Mouse (Mus musculus) stomach, postnatal 0 days (tissue): ENCODE measurements around the gene Prkd3. TPM values are rescaled to one million over a fixed set of nuclear protein-coding genes. Genes with fewer than 3 reads are reported as not detected.

ENCODE experiments used
- ATAC-seq: fragments of 200-750 bp; cut with Nextera tagmentation; 2 replicates; pipeline ENCODE4 v1.8.0; 2017; ENCODE audit not compliant: low FRiP score, low TSS enrichment
- DNase-seq: peaks from one replicate; pipeline ENCODE4 v3.0.0-alpha.2; 2016; ENCODE audit warnings: low spot score
- H3K27ac ChIP-seq: fragments of 300-500 bp; sonication (generic); replicated peaks from 2 replicates; pipeline ENCODE4 v1.5.1; 2014; ENCODE audit warnings: mild to moderate bottlenecking, control low read depth
- H3K27me3 ChIP-seq: fragments of 300-500 bp; sonication (generic); 2 replicates; pipeline ENCODE4 v1.6.1; 2014; ENCODE audit warnings: low read length; ENCODE audit not compliant: control insufficient read depth, insufficient read depth
- H3K36me3 ChIP-seq: fragments of 300-500 bp; sonication (generic); 2 replicates; pipeline ENCODE4 v1.6.1; 2014; ENCODE audit warnings: low read length, mixed read lengths; ENCODE audit not compliant: control insufficient read depth, insufficient read depth
- H3K4me1 ChIP-seq: fragments of 300-500 bp; sonication (generic); replicated peaks from 2 replicates; pipeline ENCODE4 v1.6.1; 2014; ENCODE audit warnings: antibody characterized with exemption; ENCODE audit not compliant: control insufficient read depth, insufficient read depth
- H3K4me2 ChIP-seq: fragments of 300-500 bp; sonication (generic); replicated peaks from 2 replicates; pipeline ENCODE4 v1.6.1; 2014; ENCODE audit warnings: low read depth, mild to moderate bottlenecking, control low read depth, moderate library complexity
- H3K4me3 ChIP-seq: fragments of 300-500 bp; sonication (generic); 2 replicates; pipeline ENCODE4 v1.5.1; 2014; ENCODE audit warnings: low read depth, low read length, control low read depth
- H3K9ac ChIP-seq: fragments of 300-500 bp; sonication (generic); 2 replicates; pipeline ENCODE4 v1.6.1; 2014; ENCODE audit warnings: mild to moderate bottlenecking, low read length, control low read depth, mixed read lengths
- H3K9me3 ChIP-seq: fragments of 300-500 bp; sonication (generic); 2 replicates; pipeline ENCODE4 v1.6.1; 2016; ENCODE audit warnings: low read length; ENCODE audit not compliant: control insufficient read depth
- CTCF ChIP-seq: IDR thresholded peaks from 2 replicates; pipeline ENCODE4 v1.5.1; 2016; ENCODE audit warnings: antibody characterized with exemption, low read depth, mild to moderate bottlenecking, moderate library complexity
- EP300 ChIP-seq: optimal IDR thresholded peaks from 2 replicates; pipeline ENCODE3; 2016; ENCODE audit warnings: antibody characterized with exemption
- WGBS: fragments of 180-500 bp; shearing (Covaris S2); extraction: QIAGEN DNeasy Blood & Tissue Kit; methylation state at CpG from one replicate; pipeline ENCODE4 v1.1.7; 2014; 5-methylcytosine and 5-hydroxymethylcytosine counted together
- polyA plus RNA-seq: library from polyadenylated mRNA; unstranded; fragments of >200 nt; fragmentation: Nextera tagmentation; extraction: Ambion mirVana; gene quantifications from 2 replicates; pipeline ENCODE4 v1.2.1, GENCODE M21; 2015

Gene Prkd3
- polyA plus RNA-seq, 1 experiment from 2014 or later = 11.4 TPM

DNA sequence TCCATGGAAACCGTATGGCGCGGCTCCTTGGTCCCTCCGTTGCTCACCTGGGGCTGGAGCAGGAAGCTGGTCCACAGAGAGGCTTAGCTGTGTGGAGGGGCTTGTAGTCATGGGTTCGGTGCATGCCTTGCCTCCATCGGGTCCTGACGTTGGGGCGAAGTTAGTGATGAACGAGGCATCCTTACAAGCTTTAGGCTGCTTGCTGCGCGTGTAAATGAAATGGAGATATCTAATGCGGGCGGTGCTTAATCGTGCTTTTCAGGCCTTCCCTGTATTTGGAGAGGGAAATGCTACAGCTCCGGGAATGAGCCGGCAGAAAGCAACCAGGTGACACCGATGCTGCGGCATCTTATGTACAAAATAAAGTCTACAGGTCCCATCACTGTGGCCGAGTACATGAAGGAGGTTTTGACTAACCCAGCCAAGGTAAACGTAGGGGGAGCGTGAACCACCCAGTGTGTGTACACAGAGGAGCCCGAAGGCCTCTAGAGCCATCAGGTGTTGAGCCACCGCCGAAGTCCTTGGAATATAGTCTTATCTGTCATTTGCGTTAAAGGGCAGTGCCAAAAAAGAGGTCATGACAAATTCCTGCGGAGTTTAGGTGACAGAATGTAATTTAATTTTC, 83.3 kb downstream of the Prkd3 start:
- DNase-seq (no peak), ATAC-seq (peak; percentile 23; the same call in 1 of the 2 replicates)
- Histone ChIP-seq H3K36me3 (0 out of 2 replicates have a peak, but pooled peaks cover 2% of the 10 kb centered on the region), H3K4me1 (no peaks in the 10 kb centered on the region), H3K4me3 (peak overlapping the region; percentile 84), H3K9me3 (no peaks in the 10 kb centered on the region), H3K9ac (peak overlapping the region; percentile 82), H3K27me3 (no peaks in the 10 kb centered on the region), H3K27ac (peak overlapping the region; percentile 63; the same call in 1 of the 2 replicates), H3K4me2 (peak overlapping the region; percentile 87)
- TF ChIP-seq CTCF = no peak
- TF ChIP-seq EP300 = no peak
- WGBS = 5% methylated on average over 26 of the region's 26 CpGs

DNA sequence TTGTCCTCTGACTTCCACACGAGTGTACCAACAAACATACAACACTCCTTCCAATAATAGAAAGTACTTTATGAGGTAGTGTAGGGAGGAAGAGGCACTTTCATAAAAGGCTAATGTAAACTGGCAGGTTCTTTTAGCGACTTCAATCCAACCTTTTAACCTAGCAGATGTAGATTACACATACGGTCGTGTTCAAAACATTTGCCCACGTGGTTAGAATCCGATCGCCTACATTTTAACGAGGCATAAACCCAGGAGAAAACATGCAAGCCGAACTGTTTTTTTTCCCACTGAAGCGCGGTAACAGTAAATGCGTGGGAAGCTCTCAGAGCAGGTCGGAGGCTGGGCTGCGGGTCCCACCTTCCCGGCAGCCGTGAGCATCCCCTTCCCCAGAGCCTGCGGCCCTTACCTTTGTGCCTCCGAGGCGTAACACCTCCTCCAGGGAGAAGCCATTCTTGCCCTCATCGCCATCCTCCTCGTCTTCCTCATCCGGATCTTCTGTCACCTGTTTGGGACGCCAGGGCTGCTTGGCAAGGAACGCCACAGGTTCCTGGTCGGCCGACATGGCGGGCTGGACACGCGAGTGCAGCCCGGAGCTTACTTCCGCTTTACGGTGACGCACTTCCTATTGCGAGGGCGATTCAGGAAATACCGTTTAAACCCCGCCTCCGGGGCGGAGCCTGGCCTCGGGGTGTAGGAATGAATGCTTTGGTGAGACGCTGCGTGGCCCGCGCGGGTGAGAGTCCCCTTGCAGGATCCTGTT, 84.0 kb downstream of the Prkd3 start, which contains the start of the genes Cebpz and Ndufaf7:
Gene Cebpz (minus strand): TSS at position 601 of the 763 bp plus-strand sequence.
Gene Ndufaf7 (plus strand): TSS at position 671 of the 763 bp plus-strand sequence.
- peak within 1 kb of the TSS; percentile 82 for H3K9ac ChIP-seq
- peaks cover 5% of the 10 kb centered on the region; the same call in 1 of the 2 replicates for H3K36me3 ChIP-seq
- peak within 1 kb of the TSS; percentile 84 for H3K4me3 ChIP-seq
- H3K4me1 ChIP-seq = no peaks in the 10 kb centered on the region
- DNase-seq = peak; percentile 98
- no peaks in the 10 kb centered on the region for H3K9me3 ChIP-seq
- H3K4me2 ChIP-seq = peak within 1 kb of the TSS; percentile 87
- no peak for TF ChIP-seq EP300
- TF ChIP-seq CTCF = no peak
- peak; percentile 100 for ATAC-seq
- under 1% methylated on average over 45 of the region's 45 CpGs for WGBS
- peak within 1 kb of the TSS; percentile 73 for H3K27ac ChIP-seq
- H3K27me3 ChIP-seq = no peaks in the 10 kb centered on the region

DNA sequence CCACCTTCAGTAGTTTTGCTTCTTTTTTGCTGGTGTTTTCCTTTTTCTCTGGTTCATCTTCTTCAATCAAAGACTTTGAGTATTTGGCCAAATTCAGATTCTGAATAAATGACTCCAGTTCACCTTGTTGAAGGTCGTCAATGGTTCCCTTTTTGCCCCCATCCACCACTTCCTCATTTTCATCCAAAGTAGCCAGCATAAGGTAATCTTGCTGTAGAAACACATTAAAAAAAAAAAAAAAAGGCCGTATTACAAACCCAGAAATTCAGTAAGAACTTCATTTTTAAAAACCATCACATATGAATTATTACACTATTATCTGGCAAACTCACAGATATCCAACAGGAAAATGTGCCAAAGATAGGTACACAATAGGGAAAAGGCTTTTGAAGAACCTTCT, 84.8 kb downstream of the Prkd3 start:
- no peak for ATAC-seq
- Histone ChIP-seq H3K9me3 (no peaks in the 10 kb centered on the region), H3K27ac (no peak overlapping the region), H3K4me2 (peak overlapping the region; percentile 87), H3K4me1 (no peaks in the 10 kb centered on the region), H3K27me3 (no peaks in the 10 kb centered on the region), H3K9ac (no peak overlapping the region; the same call in 1 of the 2 replicates), H3K36me3 (peaks cover 8% of the 10 kb centered on the region), H3K4me3 (peak overlapping the region; percentile 84)
- 74% methylated on average over 2 of the region's 2 CpGs for WGBS
- TF ChIP-seq CTCF (no peak), EP300 (no peak)
- DNase-seq = no peak

DNA sequence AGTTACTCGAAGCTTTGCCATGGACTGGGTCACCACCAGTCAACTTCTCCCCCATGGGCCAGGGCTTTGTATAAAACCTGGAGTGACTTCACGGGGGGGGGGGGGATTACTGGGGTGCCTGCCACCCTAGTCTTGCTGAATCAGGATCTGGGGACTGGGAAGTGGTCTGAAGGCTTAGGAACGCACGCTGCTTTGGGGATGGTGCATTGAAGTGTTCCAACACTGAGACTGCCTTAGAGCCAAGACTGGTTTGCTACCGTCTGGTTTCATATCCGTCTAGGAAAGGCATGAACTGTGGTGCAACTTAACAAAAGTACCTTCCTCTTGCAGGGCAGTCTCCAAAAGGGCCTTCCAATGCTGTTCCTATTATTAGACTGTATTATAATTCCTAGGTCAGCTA, 102.9 kb downstream of the Prkd3 start:
- no peaks in the 10 kb centered on the region; the same call in 1 of the 2 replicates for H3K4me1 ChIP-seq
- DNase-seq (no peak), ATAC-seq (no peak)
- H3K36me3 ChIP-seq = peaks cover 17% of the 10 kb centered on the region
- 0 out of 2 replicates have a peak overlapping the region, but pooled peaks have one; percentile 69 for H3K4me2 ChIP-seq
- no peak overlapping the region for H3K4me3 ChIP-seq
- H3K27me3 ChIP-seq = no peaks in the 10 kb centered on the region
- WGBS = 41% methylated on average over 6 of the region's 6 CpGs
- no peak for TF ChIP-seq CTCF
- TF ChIP-seq EP300 = no peak
- no peak overlapping the region for H3K27ac ChIP-seq
- H3K9me3 ChIP-seq = no peaks in the 10 kb centered on the region
- H3K9ac ChIP-seq = no peak overlapping the region

DNA sequence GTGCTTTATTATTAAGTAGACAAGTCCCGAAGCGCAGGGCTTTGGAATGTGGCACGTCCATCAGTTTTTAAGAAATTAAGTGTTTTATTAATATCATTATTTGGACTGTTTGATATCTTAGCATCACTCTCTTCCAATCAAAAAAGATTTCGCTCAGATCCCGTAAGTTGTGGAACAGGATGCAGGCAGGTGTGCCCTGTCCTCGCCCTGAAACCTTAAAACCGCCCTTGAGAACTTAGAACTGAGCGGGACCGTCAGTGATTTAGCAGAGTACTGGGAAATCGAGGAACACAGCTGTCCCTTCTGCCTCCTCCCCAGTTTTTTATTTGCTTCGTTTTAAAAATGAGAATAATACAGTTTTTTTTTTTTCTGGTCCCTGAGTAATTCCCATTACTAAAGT, 103.7 kb downstream of the Prkd3 start:
- DNase-seq (no peak), ATAC-seq (peak; percentile 33; the same call in 1 of the 2 replicates)
- H3K27ac ChIP-seq = peak overlapping the region; percentile 90

More for the DNA sequence above, 103.7 kb downstream of the Prkd3 start:
- TF ChIP-seq CTCF (no peak), EP300 (no peak)
- Histone ChIP-seq H3K4me2 (peak overlapping the region; percentile 69), H3K9me3 (no peaks in the 10 kb centered on the region), H3K36me3 (peaks cover 12% of the 10 kb centered on the region), H3K4me3 (peak overlapping the region; percentile 59), H3K4me1 (no peaks in the 10 kb centered on the region; the same call in 1 of the 2 replicates), H3K27me3 (no peaks in the 10 kb centered on the region), H3K9ac (peak overlapping the region; percentile 80)
- under 1% methylated on average over 11 of the region's 11 CpGs for WGBS
